Mouse (Mus musculus): Measurements from ENCODE around the gene E130218I03Rik. TPM values are rescaled to one million over a fixed set of nuclear protein-coding genes. Genes with fewer than 3 reads are reported as not detected.
A peak's percentile ranks its signal among the peaks of the same experiment; 100 is the strongest.

The E130218I03Rik gene
- polyA plus RNA-seq, 2 experiments = 0.10 to 0.67 TPM

DNA sequence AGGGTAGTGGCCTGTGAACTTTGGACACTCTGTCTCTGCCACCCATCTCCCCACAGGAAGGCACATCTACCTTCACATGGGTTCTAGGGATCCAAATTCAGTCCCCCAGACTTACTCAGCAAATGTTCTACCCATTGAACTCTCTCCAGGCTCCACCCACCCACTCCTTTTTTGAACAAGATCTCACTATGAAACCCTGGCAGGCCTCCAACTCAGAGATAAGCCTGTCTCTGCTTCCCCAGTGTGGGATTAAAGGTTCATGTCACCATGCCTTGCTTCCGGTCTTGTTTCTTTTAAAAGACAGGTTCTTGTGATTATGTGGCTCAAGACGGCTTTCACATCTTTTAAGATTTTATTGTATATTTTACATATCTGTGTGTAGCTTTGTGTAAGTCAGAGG, 41.5 kb downstream of the E130218I03Rik start:
- Histone ChIP-seq H3K9me3 (ENCODE audit: control insufficient read depth, low read length) (no peaks in the 10 kb centered on the region), H3K27ac (replicated peaks; ENCODE audit: low read depth, low read length) (no peak overlapping the region), H3K9ac (ENCODE audit: low read depth, low read length, severe bottlenecking) (no peak overlapping the region), H3K4me2 (replicated peaks; ENCODE audit: low read depth, low read length, severe bottlenecking) (no peak overlapping the region), H3K4me1 (ENCODE audit: control insufficient read depth, insufficient read depth, low read length) (peaks cover 8% of the 10 kb centered on the region), H3K36me3 (ENCODE audit: control insufficient read depth, insufficient read depth, low read length) (peaks cover 42% of the 10 kb centered on the region), H3K4me3 (replicated peaks; ENCODE audit: low read length) (no peak overlapping the region), H3K27me3 (ENCODE audit: control insufficient read depth, insufficient read depth, low read length) (no peaks in the 10 kb centered on the region)
- ATAC-seq (ENCODE audit: low FRiP score, low read depth) (no peak), DNase-seq (ENCODE audit: low spot score) (no peak)
- 91% methylated on average over 2 of the region's 2 CpGs for WGBS
- no peak for TF ChIP-seq POLR2A (IDR thresholded peaks at IDR 0.05; ENCODE audit: borderline replicate concordance, extremely low read depth, insufficient read depth, insufficient read length)

GRCm38 (mm10) chr4:134286226-134287167, 43.0 kb downstream of the E130218I03Rik start:
- Histone ChIP-seq H3K4me3 (replicated peaks; ENCODE audit: low read length) (peak overlapping the region; percentile 100), H3K27ac (replicated peaks; ENCODE audit: low read depth, low read length) (peak overlapping the region; percentile 72), H3K27me3 (ENCODE audit: control insufficient read depth, insufficient read depth, low read length) (no peaks in the 10 kb centered on the region), H3K9me3 (ENCODE audit: control insufficient read depth, low read length) (no peaks in the 10 kb centered on the region), H3K4me1 (ENCODE audit: control insufficient read depth, insufficient read depth, low read length) (peaks cover 8% of the 10 kb centered on the region), H3K9ac (ENCODE audit: low read depth, low read length, severe bottlenecking) (peak overlapping the region; percentile 96), H3K4me2 (replicated peaks; ENCODE audit: low read depth, low read length, severe bottlenecking) (peak overlapping the region; percentile 84), H3K36me3 (ENCODE audit: control insufficient read depth, insufficient read depth, low read length) (peaks cover 28% of the 10 kb centered on the region)
- ATAC-seq (ENCODE audit: low FRiP score, low read depth) = peak; percentile 39
- DNase-seq (ENCODE audit: low spot score) = no peak
- no peak for TF ChIP-seq POLR2A (IDR thresholded peaks at IDR 0.05; ENCODE audit: borderline replicate concordance, extremely low read depth, insufficient read depth, insufficient read length)
- 5% methylated on average over 42 of the region's 59 CpGs for WGBS

- H3K4me2 ChIP-seq (replicated peaks; ENCODE audit: low read depth, low read length, severe bottlenecking) = peak overlapping the region; percentile 86
- DNase-seq (ENCODE audit: low spot score) = peak; percentile 90
- H3K9me3 ChIP-seq (ENCODE audit: control insufficient read depth, low read length) = no peaks in the 10 kb centered on the region
- peak; percentile 93 for ATAC-seq (ENCODE audit: low FRiP score, low read depth)
- no peaks in the 10 kb centered on the region for H3K27me3 ChIP-seq (ENCODE audit: control insufficient read depth, insufficient read depth, low read length)
- TF ChIP-seq POLR2A (IDR thresholded peaks at IDR 0.05; ENCODE audit: borderline replicate concordance, extremely low read depth, insufficient read depth, insufficient read length) = peak; percentile 98
- H3K4me1 ChIP-seq (ENCODE audit: control insufficient read depth, insufficient read depth, low read length) = peaks cover 8% of the 10 kb centered on the region
- WGBS = 6% methylated on average over 29 of the region's 59 CpGs
- H3K36me3 ChIP-seq (ENCODE audit: control insufficient read depth, insufficient read depth, low read length) = peaks cover 21% of the 10 kb centered on the region
- peak overlapping the region; percentile 96 for H3K9ac ChIP-seq (ENCODE audit: low read depth, low read length, severe bottlenecking)
- peak overlapping the region; percentile 100 for H3K4me3 ChIP-seq (replicated peaks; ENCODE audit: low read length)
- H3K27ac ChIP-seq (replicated peaks; ENCODE audit: low read depth, low read length) = peak overlapping the region; percentile 98
Observed at GRCm38 (mm10) chr4:134287168-134287564, 43.7 kb downstream of the E130218I03Rik start.

- Histone ChIP-seq H3K27ac (replicated peaks; ENCODE audit: low read depth, low read length) (peak within 1 kb of the TSS; percentile 98), H3K9ac (ENCODE audit: low read depth, low read length, severe bottlenecking) (peak within 1 kb of the TSS; percentile 96), H3K4me1 (ENCODE audit: control insufficient read depth, insufficient read depth, low read length) (peaks cover 8% of the 10 kb centered on the region), H3K4me2 (replicated peaks; ENCODE audit: low read depth, low read length, severe bottlenecking) (peak within 1 kb of the TSS; percentile 86), H3K27me3 (ENCODE audit: control insufficient read depth, insufficient read depth, low read length) (no peaks in the 10 kb centered on the region), H3K36me3 (ENCODE audit: control insufficient read depth, insufficient read depth, low read length) (peaks cover 17% of the 10 kb centered on the region), H3K9me3 (ENCODE audit: control insufficient read depth, low read length) (no peaks in the 10 kb centered on the region), H3K4me3 (replicated peaks; ENCODE audit: low read length) (peak within 1 kb of the TSS; percentile 100)
- 0 out of 2 replicates have a peak, but pooled peaks have one; percentile 36 for TF ChIP-seq POLR2A (IDR thresholded peaks at IDR 0.05; ENCODE audit: borderline replicate concordance, extremely low read depth, insufficient read depth, insufficient read length)
- DNase-seq (ENCODE audit: low spot score) = peak; percentile 76
- ATAC-seq (ENCODE audit: low FRiP score, low read depth) = peak; percentile 71
- WGBS = 4% methylated on average over 33 of the region's 43 CpGs
Observed at GRCm38 (mm10) chr4:134287575-134288025, 44.1 kb downstream of the E130218I03Rik start, which contains the start of gene Pdik1l. Pdik1l (minus strand) TSS chr4:134287895.

DNA sequence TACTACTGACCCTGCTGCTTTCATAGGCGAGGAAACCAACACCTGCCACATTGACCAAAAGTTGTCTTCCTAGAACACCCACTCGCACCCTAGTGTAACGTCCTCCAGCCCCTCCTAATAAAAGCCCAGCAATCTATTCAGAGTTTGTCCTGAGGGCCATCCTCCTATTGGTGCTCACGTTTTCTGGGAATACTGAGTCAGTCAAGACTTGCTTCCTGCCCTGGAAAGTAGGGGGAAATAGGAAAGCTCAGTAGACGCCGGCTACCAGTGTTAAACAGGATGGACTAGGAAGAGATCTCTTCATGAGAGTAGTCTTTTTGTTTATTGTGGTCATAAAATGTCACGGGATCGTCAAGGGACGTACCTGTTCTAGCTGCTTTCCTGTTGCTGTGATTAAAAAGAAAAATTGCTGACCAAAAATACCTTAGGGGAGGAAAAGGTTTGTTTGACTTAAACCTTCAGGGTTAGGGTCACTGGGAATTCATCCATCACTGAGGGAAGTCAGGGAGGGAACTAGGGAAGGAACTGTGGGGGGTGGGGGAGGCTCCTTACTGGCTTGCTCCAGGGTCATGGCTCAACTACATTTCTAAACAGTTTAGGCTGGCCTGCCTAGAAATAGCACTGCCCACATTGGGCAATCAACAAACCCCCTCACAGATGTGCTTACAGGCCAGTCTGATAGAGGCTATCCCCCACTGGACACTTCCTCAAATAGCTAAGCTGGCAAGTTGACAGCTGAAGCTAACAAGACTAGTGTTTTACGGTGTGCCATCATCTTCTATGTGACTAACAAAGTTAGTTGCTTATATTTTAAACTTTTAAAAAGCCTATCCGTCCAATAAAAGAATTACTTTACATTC, 45.2 kb downstream of the E130218I03Rik start:
- ATAC-seq (ENCODE audit: low FRiP score, low read depth) (no peak), DNase-seq (ENCODE audit: low spot score) (no peak)
- H3K9ac ChIP-seq (ENCODE audit: low read depth, low read length, severe bottlenecking) = peak overlapping the region; percentile 96
- no peak for TF ChIP-seq POLR2A (IDR thresholded peaks at IDR 0.05; ENCODE audit: borderline replicate concordance, extremely low read depth, insufficient read depth, insufficient read length)
- H3K9me3 ChIP-seq (ENCODE audit: control insufficient read depth, low read length) = no peaks in the 10 kb centered on the region
- 23% methylated on average over 11 of the region's 11 CpGs for WGBS
- H3K4me3 ChIP-seq (replicated peaks; ENCODE audit: low read length) = peak overlapping the region; percentile 100
- H3K27me3 ChIP-seq (ENCODE audit: control insufficient read depth, insufficient read depth, low read length) = no peaks in the 10 kb centered on the region
- H3K36me3 ChIP-seq (ENCODE audit: control insufficient read depth, insufficient read depth, low read length) = peaks cover 7% of the 10 kb centered on the region
- peak overlapping the region; percentile 86 for H3K4me2 ChIP-seq (replicated peaks; ENCODE audit: low read depth, low read length, severe bottlenecking)
- peaks cover 8% of the 10 kb centered on the region for H3K4me1 ChIP-seq (ENCODE audit: control insufficient read depth, insufficient read depth, low read length)
- no peak overlapping the region for H3K27ac ChIP-seq (replicated peaks; ENCODE audit: low read depth, low read length)

Data from limb, embryonic 14.5 days (tissue).